Mouse (Mus musculus): Measurements from ENCODE around the gene Ripor2.

- TF ChIP-seq GATA1 (IDR thresholded peaks at IDR 0.05; ENCODE audit: low read length) (no peak), TAL1 (IDR thresholded peaks at IDR 0.05; ENCODE audit: low read length) (no peak)
Observed at GRCm38 (mm10) chr13:24575126-24575525, 6.9 kb upstream of the Ripor2 start.

All from erythroblast, embryonic 14.5 days (primary cell).